Comparison of ENCODE assay signal across 15 mouse cellular contexts in the genomic region with DNA sequence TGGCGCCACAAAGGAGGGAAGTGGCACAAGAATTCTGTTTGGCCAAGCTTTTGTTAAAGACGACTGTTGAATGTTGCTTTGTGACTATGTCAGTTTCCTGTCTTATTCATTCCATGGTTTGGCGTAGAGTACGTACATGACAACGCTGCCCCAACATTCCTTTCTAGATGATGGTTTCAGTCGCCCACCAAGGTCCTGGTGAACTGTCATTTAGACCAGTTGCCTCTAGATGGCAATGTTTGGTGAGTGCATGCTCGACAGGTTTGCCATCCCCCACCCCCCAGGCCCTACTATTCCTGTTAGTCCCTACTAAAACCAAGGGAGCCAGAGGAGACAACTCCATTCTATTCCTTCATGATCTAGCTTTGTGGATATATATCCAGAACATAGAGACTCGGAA. TPM values are rescaled to one million over a fixed set of nuclear protein-coding genes. Genes with fewer than 3 reads are reported as not detected.
DNase-seq lines count a peak whose midpoint lies in the region; ATAC-seq and TF ChIP-seq lines count a peak whose summit lies in the region.
"Had no signal": no experiment of that assay in that cellular context is flagged by ENCODE, and none has a peak within 500 bp of the region (broad histone marks: within the 10 kb centered on the region; RNA-seq: fewer than 3 reads in every experiment).

No protein-coding gene starts in this region.

- no peaks in the 10 kb centered on the region for H3K4me1 ChIP-seq in hindbrain, embryonic 11.5 days (replicated peaks; ENCODE audit: control insufficient read depth, insufficient read depth, low read length)
- no peaks in the 10 kb centered on the region for H3K4me1 ChIP-seq in hindbrain, embryonic 10.5 days (replicated peaks)
- H3K4me1 ChIP-seq in midbrain, embryonic 14.5 days (ENCODE audit: control insufficient read depth, insufficient read depth, low read length), result no peaks in the 10 kb centered on the region
- no peaks in the 10 kb centered on the region for H3K4me1 ChIP-seq in midbrain, embryonic 15.5 days
- H3K4me1 ChIP-seq in bone marrow, adult 2 months (ENCODE audit: control insufficient read depth, insufficient read depth, low read length), result peaks cover 10% of the 10 kb centered on the region; the same call in 1 of the 2 replicates
- H3K4me1 ChIP-seq: heart, embryonic 12.5 days; midbrain, embryonic 10.5 days had no signal

- TF ChIP-seq POLR2A in bone marrow, adult 2 months (IDR thresholded peaks at IDR 0.05; ENCODE audit: borderline replicate concordance, control insufficient read depth, low read depth, low read length), result no peak

- H3K36me3 ChIP-seq in hindbrain, embryonic 11.5 days (ENCODE audit: control insufficient read depth, insufficient read depth, low read length), result no peaks in the 10 kb centered on the region
- no peaks in the 10 kb centered on the region for H3K36me3 ChIP-seq in hindbrain, embryonic 10.5 days
- no peaks in the 10 kb centered on the region for H3K36me3 ChIP-seq in midbrain, embryonic 14.5 days (ENCODE audit: control insufficient read depth, insufficient read depth, low read length)
- H3K36me3 ChIP-seq in midbrain, embryonic 15.5 days (replicated peaks), result no peaks in the 10 kb centered on the region
- H3K36me3 ChIP-seq: G1E; midbrain, embryonic 10.5 days had no signal

- no peaks in the 10 kb centered on the region for H3K27me3 ChIP-seq in hindbrain, embryonic 11.5 days (ENCODE audit: control insufficient read depth, insufficient read depth, low read length)
- H3K27me3 ChIP-seq in hindbrain, embryonic 10.5 days (ENCODE audit: insufficient read depth, poor library complexity, severe bottlenecking), result no peaks in the 10 kb centered on the region
- H3K27me3 ChIP-seq in midbrain, embryonic 14.5 days (ENCODE audit: control insufficient read depth, insufficient read depth, low read length), result no peaks in the 10 kb centered on the region
- no peaks in the 10 kb centered on the region for H3K27me3 ChIP-seq in midbrain, embryonic 15.5 days (replicated peaks)
- H3K27me3 ChIP-seq: heart, embryonic 12.5 days had no signal

- H3K9ac ChIP-seq in hindbrain, embryonic 11.5 days (ENCODE audit: low read depth, low read length), result no peak overlapping the region
- no peak overlapping the region for H3K9ac ChIP-seq in midbrain, embryonic 14.5 days (replicated peaks; ENCODE audit: low read length)
- H3K9ac ChIP-seq in midbrain, embryonic 15.5 days, result no peak overlapping the region
- H3K9ac ChIP-seq: heart, embryonic 12.5 days had no signal

- 74% methylated on average over 8 of the region's 8 CpGs for WGBS in hindbrain, embryonic 11.5 days
- WGBS in hindbrain, embryonic 10.5 days, result 64% methylated on average over 8 of the region's 8 CpGs
- WGBS in midbrain, embryonic 14.5 days, result 63% methylated on average over 8 of the region's 8 CpGs
- WGBS in midbrain, embryonic 15.5 days, result 62% methylated on average over 8 of the region's 8 CpGs
- 22% methylated on average over 8 of the region's 8 CpGs for WGBS in bone marrow, adult 2 months

- no peak for ATAC-seq in hindbrain, embryonic 11.5 days (ENCODE audit: low FRiP score)
- ATAC-seq in midbrain, embryonic 14.5 days (ENCODE audit: low FRiP score, low TSS enrichment), result no peak
- no peak for ATAC-seq in midbrain, embryonic 15.5 days (replicated peaks)
- no peak for ATAC-seq in activated CD4-positive, CD25-positive, alpha-beta regulatory T cell, adult 4 months
- ATAC-seq: inflammation-experienced regulatory T-cells, adult 6 months had no signal

- H3K4me2 ChIP-seq in hindbrain, embryonic 11.5 days (replicated peaks; ENCODE audit: low read depth, low read length), result no peak overlapping the region
- no peak overlapping the region for H3K4me2 ChIP-seq in midbrain, embryonic 14.5 days (ENCODE audit: low read length)
- no peak overlapping the region for H3K4me2 ChIP-seq in midbrain, embryonic 15.5 days
- H3K4me2 ChIP-seq: heart, embryonic 12.5 days had no signal

- no peak overlapping the region for H3K27ac ChIP-seq in hindbrain, embryonic 11.5 days (ENCODE audit: low read depth, low read length)
- H3K27ac ChIP-seq in hindbrain, embryonic 10.5 days, result no peak overlapping the region
- no peak overlapping the region for H3K27ac ChIP-seq in midbrain, embryonic 14.5 days (replicated peaks; ENCODE audit: low read depth, low read length)
- no peak overlapping the region for H3K27ac ChIP-seq in midbrain, embryonic 15.5 days
- no peak overlapping the region for H3K27ac ChIP-seq in bone marrow, adult 2 months (ENCODE audit: control insufficient read depth, insufficient read depth, low read depth, low read length, poor library complexity)
- H3K27ac ChIP-seq: midbrain, embryonic 10.5 days had no signal

- DNase-seq in hindbrain, embryonic 11.5 days (ENCODE audit: low spot score), result peak; percentile 5
- DNase-seq in hindbrain, embryonic 10.5 days (ENCODE audit: low spot score), result no peak
- peak; percentile 7 for DNase-seq in midbrain, embryonic 14.5 days
- DNase-seq in thymus, postnatal 25 days, result peak; percentile 14
- no peak for DNase-seq in ovary, postnatal 14 days (ENCODE audit: low spot score)
- DNase-seq: adrenal gland, postnatal 10 days; cerebellum, adult 11-12 months; right cerebral cortex, postnatal 4 days had no signal

- H3K9me3 ChIP-seq in hindbrain, embryonic 11.5 days (ENCODE audit: control insufficient read depth, low read length), result no peaks in the 10 kb centered on the region
- H3K9me3 ChIP-seq in hindbrain, embryonic 10.5 days, result no peaks in the 10 kb centered on the region
- no peaks in the 10 kb centered on the region for H3K9me3 ChIP-seq in midbrain, embryonic 14.5 days (ENCODE audit: control insufficient read depth, low read length)
- H3K9me3 ChIP-seq in midbrain, embryonic 15.5 days, result no peaks in the 10 kb centered on the region
- H3K9me3 ChIP-seq: G1E; heart, embryonic 12.5 days; midbrain, embryonic 10.5 days had no signal

- TF ChIP-seq CTCF in bone marrow, adult 2 months (IDR thresholded peaks at IDR 0.05; ENCODE audit: control insufficient read depth, insufficient read depth, low read length), result peak; percentile 42; the same call in 1 of the 2 replicates

- H3K4me3 ChIP-seq in hindbrain, embryonic 11.5 days (ENCODE audit: low read depth, low read length), result no peak overlapping the region
- no peak overlapping the region for H3K4me3 ChIP-seq in hindbrain, embryonic 10.5 days
- H3K4me3 ChIP-seq in midbrain, embryonic 14.5 days (replicated peaks; ENCODE audit: low read depth, low read length), result no peak overlapping the region
- no peak overlapping the region for H3K4me3 ChIP-seq in midbrain, embryonic 15.5 days
- H3K4me3 ChIP-seq in bone marrow, adult 2 months (replicated peaks; ENCODE audit: control insufficient read depth, low read depth, low read length), result no peak overlapping the region
- H3K4me3 ChIP-seq: heart, embryonic 12.5 days; midbrain, embryonic 10.5 days had no signal

RNA-seq across cellular contexts. Expression of a gene that starts 36.6 kb away (rescaled TPM):
- 0.20 and 0.22 TPM in 2 replicates for polyA plus RNA-seq in hindbrain, embryonic 11.5 days (2014; fragmentation: Nextera tagmentation; extraction: Ambion mirVana)
- 0.13 and 0.29 TPM in 2 replicates for polyA plus RNA-seq in hindbrain, embryonic 10.5 days (2016; fragmentation: Nextera tagmentation; extraction: Ambion mirVana)
- polyA plus RNA-seq in midbrain, embryonic 14.5 days (2014; fragmentation: Nextera tagmentation; extraction: Ambion mirVana), result 0.08 and 0.13 TPM in 2 replicates
- 0.06 and 0.24 TPM in 2 replicates for polyA plus RNA-seq in midbrain, embryonic 15.5 days (2015; fragmentation: Nextera tagmentation; extraction: Ambion mirVana)
- polyA plus RNA-seq in bone marrow, adult 2 months (2011; ENCODE audit: insufficient read depth, insufficient read length, low replicate concordance, missing spikeins), result 8.8 and 14.0 TPM in 2 replicates
- polyA plus RNA-seq in activated CD4-positive, CD25-positive, alpha-beta regulatory T cell, adult 4 months (2017; shearing (Covaris generic)), result 1 to 10 TPM in 1 of 2 experiments, under 1 TPM in 1; 0.12 to 1.3 TPM
- polyA plus RNA-seq: G1E had no signal

Comparison
In these comparisons a context has a peak if more than half of its experiments do, and no peak if none do; other contexts are left out.
1. DNase-seq: peak in hindbrain, embryonic 11.5 days (single experiment), midbrain, embryonic 14.5 days (single experiment) and thymus, postnatal 25 days (single experiment); none in hindbrain, embryonic 10.5 days (single experiment) and ovary, postnatal 14 days (single experiment).